Mouse (Mus musculus): ENCODE data around the gene Nedd4.

Gene Nedd4

GRCm38 (mm10) chr9:72649781-72650180 lies 12.4 kb upstream of the Nedd4 start:
- in situ Hi-C loops (cut with MboI; ENCODE audit: unreplicated experiment in 2 of 2) = loop anchor here in 1 of 2 experiments (25.0 kb wide), 1 partner anchor 112 kb away; the partner anchor contains the start of gene Rfx7

DNA sequence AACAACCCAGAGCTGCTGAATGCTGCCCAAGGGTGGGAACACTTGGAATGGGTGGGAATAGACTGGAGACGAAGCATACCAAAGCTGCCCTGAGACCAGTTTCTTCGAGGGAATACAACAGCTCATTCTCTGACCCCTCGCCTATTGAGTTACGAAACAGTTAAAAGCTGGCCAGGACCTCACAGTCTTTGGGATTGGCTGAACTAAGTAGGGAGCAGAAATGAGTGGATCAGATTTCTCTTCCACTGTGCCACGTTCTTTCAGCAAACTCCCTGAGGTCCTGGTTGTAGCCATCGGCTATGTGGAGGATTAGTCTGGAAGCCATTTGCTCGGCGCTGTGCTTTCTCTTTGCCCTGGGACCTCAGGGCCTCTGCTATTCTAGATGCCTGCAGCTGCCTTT lies 9.2 kb upstream of the Nedd4 start:
- in situ Hi-C loops (cut with MboI; ENCODE audit: unreplicated experiment in 2 of 2) = loop anchor here in 1 of 2 experiments (25.0 kb wide), 1 partner anchor 116 kb away; the partner anchor contains the start of gene Rfx7

GRCm38 (mm10) chr9:72653533-72653932 lies 8.6 kb upstream of the Nedd4 start:
- in situ Hi-C loops (cut with MboI; ENCODE audit: unreplicated experiment in 2 of 2) = loop anchor here in 1 of 2 experiments (25.0 kb wide), 1 partner anchor 116 kb away; the partner anchor contains the start of gene Rfx7

DNA sequence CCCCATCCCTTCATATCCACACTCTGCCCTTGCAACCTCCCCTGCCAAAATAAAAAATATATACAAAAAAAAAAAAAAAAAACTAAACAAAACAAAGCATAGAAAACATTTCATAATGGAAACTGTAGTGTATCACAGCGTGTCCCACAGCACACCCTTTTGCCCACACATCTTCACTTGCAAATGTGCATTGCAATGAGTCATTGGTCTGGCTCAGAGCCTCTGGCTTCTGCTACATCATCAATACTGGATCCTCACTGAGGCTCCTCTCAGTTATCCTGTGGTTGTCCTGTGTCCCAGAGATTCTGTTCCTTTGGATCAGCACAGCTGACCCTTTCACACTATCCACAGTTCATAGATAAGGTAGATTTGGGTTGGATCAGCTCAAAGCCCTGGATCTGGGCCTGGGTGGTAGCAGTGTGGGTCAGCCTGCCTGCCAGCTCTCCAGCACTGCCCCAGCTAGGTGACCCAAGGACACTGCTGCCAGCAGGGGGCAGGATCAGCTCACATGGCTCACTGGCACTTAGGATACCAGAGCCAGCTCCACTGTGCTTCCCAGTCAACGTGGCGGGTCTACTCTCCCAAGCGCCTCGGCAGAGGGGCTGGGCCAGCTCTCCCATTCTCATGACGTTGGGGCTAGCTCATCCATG lies 7.4 kb upstream of the Nedd4 start:
- in situ Hi-C loops (cut with MboI; ENCODE audit: unreplicated experiment in 2 of 2) = loop anchor here in 1 of 2 experiments (25.0 kb wide), 1 partner anchor 117 kb away; the partner anchor contains the start of gene Rfx7

DNA sequence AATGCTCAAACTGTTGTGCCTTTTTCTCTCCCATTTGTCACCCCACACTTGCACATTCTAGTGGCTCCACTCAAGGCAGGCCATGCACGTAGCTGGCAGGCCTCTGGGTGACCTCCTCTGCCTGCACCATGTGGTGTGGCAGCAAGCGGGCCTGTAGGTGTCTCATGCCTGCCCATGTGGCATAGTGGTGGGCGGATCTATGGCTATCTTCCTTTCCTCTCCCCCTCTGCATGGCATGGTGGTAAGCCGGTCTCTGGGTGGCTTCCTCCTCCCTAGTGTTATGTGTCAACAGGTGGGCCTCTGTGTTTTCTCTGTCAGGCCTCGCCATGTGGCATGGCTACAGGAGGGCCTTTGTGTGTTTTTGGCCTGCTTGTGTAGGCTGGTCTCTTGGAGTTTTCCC lies 6.5 kb upstream of the Nedd4 start:
- in situ Hi-C loops (cut with MboI; ENCODE audit: unreplicated experiment in 2 of 2) = loop anchor here in 1 of 2 experiments (25.0 kb wide), 1 partner anchor 118 kb away; the partner anchor contains the start of gene Rfx7

DNA sequence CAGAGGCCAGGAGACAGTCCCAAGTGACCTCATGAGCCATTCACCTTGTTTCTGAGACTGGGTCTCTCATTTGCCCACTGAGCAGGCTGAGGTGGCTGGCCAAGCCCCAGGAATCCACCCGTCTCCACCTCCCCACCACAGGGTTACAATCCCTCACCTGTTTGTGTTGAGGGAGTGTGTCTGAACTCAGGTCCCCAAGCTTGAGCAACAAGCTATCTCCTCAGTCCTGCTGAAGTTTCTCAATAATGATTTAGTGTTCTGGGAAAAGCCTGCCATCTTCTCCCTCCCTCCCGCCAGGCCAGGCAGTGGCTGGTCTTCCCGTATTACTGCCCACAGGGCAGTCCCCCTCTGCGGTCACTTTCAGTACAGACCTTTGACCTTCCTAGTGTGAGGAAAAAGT lies 5.7 kb upstream of the Nedd4 start:
- in situ Hi-C loops (cut with MboI; ENCODE audit: unreplicated experiment in 2 of 2) = loop anchor here in 1 of 2 experiments (25.0 kb wide), 1 partner anchor 119 kb away; the partner anchor contains the start of gene Rfx7

DNA sequence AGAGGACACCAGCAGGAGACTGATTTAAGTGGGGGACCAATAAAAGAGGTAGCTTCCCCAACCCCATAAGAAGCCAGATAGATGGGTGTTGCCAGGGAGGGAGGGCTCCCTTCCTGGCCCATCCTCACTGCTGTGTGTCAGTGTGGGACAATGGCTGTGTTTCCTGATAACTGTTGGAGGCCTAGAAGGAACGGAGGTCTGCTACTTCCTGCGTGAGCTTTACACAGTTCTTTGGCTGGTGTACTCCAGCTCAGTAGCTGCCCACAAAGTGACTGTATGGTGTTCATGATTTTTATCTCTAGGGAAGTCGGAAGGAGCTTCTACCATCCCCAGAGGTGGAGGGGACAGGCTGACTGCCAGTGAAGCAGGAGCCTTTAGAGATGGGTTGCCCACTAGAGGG lies 5.2 kb upstream of the Nedd4 start:
- in situ Hi-C loops (cut with MboI; ENCODE audit: unreplicated experiment in 2 of 2) = loop anchor here in 1 of 2 experiments (25.0 kb wide), 1 partner anchor 120 kb away; the partner anchor contains the start of gene Rfx7

DNA sequence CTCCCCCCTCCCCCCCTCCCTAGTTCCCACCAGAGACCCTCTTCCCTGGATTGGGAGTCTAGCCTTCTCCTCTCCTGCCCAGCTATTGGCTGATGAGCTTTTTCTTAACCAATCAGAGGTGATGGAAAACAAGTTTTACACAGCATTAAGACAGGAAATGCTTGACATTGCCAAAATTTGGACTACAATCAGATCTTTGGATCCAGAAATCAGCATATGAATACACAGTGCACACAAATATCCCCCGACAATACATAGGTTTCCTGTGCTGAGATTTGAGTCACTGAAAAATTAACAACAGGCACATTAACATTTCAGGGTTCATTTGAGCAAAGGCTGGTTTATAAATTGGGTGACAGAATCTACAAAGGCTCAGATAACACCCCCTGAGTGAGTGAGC lies 4.5 kb upstream of the Nedd4 start:
- in situ Hi-C loops (cut with MboI; ENCODE audit: unreplicated experiment in 2 of 2) = loop anchor here in 1 of 2 experiments (25.0 kb wide), 1 partner anchor 120 kb away; the partner anchor contains the start of gene Rfx7

DNA sequence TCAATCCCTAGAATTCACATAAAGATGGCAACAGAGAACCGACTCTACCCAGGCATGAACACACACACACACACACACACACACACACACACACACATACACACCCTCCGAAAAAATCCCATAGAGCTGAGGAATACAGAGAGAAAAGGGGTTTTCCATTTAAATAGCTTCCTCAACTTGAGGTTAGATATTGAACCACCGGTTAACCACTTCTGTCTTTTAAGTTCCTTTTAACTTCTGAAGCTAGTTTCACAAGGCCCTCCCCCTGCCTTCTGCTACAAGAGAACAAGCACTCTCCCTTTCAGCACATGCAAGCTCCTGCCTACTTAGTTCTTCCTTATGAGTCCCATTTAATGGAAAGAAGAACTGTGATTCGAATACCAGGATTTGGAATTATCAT lies 2.0 kb upstream of the Nedd4 start:
- in situ Hi-C loops (cut with MboI; ENCODE audit: unreplicated experiment in 2 of 2) = loop anchor here in 1 of 2 experiments (25.0 kb wide), 1 partner anchor 123 kb away; the partner anchor contains the start of gene Rfx7

- in situ Hi-C loops (cut with MboI; ENCODE audit: unreplicated experiment in 2 of 2) = loop anchor here in 1 of 2 experiments (25.0 kb wide), 1 partner anchor 124 kb away; the partner anchor contains the start of gene Rfx7
These were observed 1.2 kb upstream of the Nedd4 start for GRCm38 (mm10) chr9:72660911-72661310.

GRCm38 (mm10) chr9:72661561-72661894 lies 618 bp upstream of the Nedd4 start:
- in situ Hi-C loops (cut with MboI; ENCODE audit: unreplicated experiment in 2 of 2) = loop anchor here in 1 of 2 experiments (25.0 kb wide), 1 partner anchor 124 kb away; the partner anchor contains the start of gene Rfx7

GRCm38 (mm10) chr9:72662691-72663533 lies 766 bp downstream of the Nedd4 start:
- in situ Hi-C loops (cut with MboI; ENCODE audit: unreplicated experiment in 2 of 2) = loop anchor here in 1 of 2 experiments (25.0 kb wide), 1 partner anchor 126 kb away; the partner anchor contains the start of gene Rfx7

- in situ Hi-C loops (cut with MboI; ENCODE audit: unreplicated experiment in 2 of 2) = loop anchor here in 1 of 2 experiments (25.0 kb wide), 1 partner anchor 126 kb away; the partner anchor contains the start of gene Rfx7
These were observed 1.4 kb downstream of the Nedd4 start for GRCm38 (mm10) chr9:72663534-72663918.

GRCm38 (mm10) chr9:72664409-72665351 lies 2.5 kb downstream of the Nedd4 start:
- in situ Hi-C loops (cut with MboI; ENCODE audit: unreplicated experiment in 2 of 2) = loop anchor here in 1 of 2 experiments (25.0 kb wide), 1 partner anchor 127 kb away; the partner anchor contains the start of gene Rfx7

DNA sequence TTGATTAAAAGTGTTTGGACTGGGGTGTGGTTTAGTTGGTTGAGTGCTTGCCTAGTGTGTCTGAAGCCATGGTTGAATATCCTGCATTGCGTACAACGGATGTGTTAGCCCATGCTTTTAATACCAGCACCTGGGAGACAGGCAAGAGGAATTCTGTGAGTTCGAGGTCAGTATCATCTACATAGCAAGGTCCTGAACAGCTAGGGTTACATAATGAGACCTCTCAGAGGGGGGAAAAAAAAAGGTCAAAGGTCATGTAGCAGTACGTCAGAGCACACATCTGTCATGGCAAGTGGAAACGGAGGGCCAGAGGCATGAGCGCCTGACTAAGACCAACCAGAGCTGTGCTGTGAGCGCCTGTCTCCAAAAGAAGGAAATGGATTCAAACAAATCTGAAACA lies 3.4 kb downstream of the Nedd4 start:
- in situ Hi-C loops (cut with MboI; ENCODE audit: unreplicated experiment in 2 of 2) = loop anchor here in 1 of 2 experiments (25.0 kb wide), 1 partner anchor 128 kb away; the partner anchor contains the start of gene Rfx7

- in situ Hi-C loops (cut with MboI; ENCODE audit: unreplicated experiment in 2 of 2) = loop anchor here in 1 of 2 experiments (25.0 kb wide), 1 partner anchor 129 kb away; the partner anchor contains the start of gene Rfx7
These were observed 4.3 kb downstream of the Nedd4 start for GRCm38 (mm10) chr9:72666352-72667021.

GRCm38 (mm10) chr9:72667126-72667525 lies 5.0 kb downstream of the Nedd4 start:
- in situ Hi-C loops (cut with MboI; ENCODE audit: unreplicated experiment in 2 of 2) = loop anchor here in 1 of 2 experiments (25.0 kb wide), 1 partner anchor 130 kb away; the partner anchor contains the start of gene Rfx7

- in situ Hi-C loops (cut with MboI; ENCODE audit: unreplicated experiment in 2 of 2) = loop anchor here in 1 of 2 experiments (25.0 kb wide), 1 partner anchor 132 kb away; the partner anchor contains the start of gene Rfx7
These were observed 7.2 kb downstream of the Nedd4 start for GRCm38 (mm10) chr9:72669383-72669782.
